Mouse (Mus musculus) megakaryocyte, adult 5-6 weeks (primary cell): ENCODE measurements around the gene Lkaaear1. TPM values are rescaled to one million over a fixed set of nuclear protein-coding genes. Genes with fewer than 3 reads are reported as not detected.

Experiments
- ATAC-seq: 2 replicates; pipeline ENCODE4 v1.8.0; 2016; ENCODE audit warnings: mild to moderate bottlenecking, inconsistent platforms; ENCODE audit not compliant: poor library complexity, severe bottlenecking
- total RNA-seq, 2 experiments: library from RNA; stranded (forward) in 1 of 2; stranded (reverse) in 1 of 2; fragments of 153-499, 151-499 nt in 1 of 2; fragments of 221-1000, 200-1000 nt in 1 of 2; gene quantifications; 2 replicates each; pipeline versions ENCODE4 v1.2.3 to v1.2.4; 2015 to 2017

Gene Lkaaear1
- total RNA-seq, 2 experiments from 2014 or later, result not detected

- peak; percentile 22; the same call in 1 of the 2 replicates for ATAC-seq
These were observed 13.5 kb downstream of the Lkaaear1 start for GRCm38 (mm10) chr2:181684713-181685112.

DNA sequence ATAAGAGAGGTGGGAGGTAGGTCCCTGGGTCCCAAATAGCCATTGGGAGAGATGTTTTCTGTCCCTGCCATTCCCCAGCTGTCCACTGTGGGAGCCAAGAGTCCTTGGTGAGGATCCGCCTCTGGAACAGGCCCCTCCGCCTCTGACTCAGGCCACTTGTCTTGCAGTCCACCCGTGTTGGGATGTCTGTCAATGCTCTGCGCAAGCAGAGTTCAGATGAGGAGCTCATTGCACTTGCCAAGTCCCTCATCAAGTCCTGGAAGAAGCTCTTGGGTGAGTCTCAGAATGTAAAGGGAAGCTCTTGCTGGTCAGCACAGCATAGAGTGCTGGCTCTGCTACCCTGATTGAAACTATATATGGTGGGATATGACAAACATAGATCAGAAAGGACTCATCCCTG is 14.9 kb downstream of the Lkaaear1 start:
- ATAC-seq, result no peak

DNA sequence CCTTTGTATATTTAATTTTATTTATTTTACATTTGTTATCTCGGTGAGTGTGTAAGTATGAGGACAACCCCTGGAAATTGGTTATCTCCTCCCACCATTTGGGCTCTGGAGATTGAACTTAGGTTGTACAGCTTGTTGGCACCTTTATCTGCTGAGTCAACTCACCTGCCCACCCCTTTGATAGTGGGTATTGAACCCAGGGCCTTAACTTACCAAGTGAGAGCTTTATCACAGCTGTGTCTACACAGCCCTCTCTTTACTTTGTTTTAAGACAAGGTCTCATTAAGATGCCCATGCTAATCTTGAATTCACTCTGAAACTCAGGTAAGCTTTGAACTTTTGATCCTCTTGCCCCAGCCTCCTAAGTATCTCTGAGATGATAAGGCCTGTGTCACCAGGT is 16.3 kb downstream of the Lkaaear1 start:
- no peak for ATAC-seq

- peak; percentile 6; the same call in 1 of the 2 replicates for ATAC-seq
These were observed 17.5 kb downstream of the Lkaaear1 start for GRCm38 (mm10) chr2:181680716-181681117.

- ATAC-seq, result peak; percentile 64
These were observed 18.1 kb downstream of the Lkaaear1 start, which contains the start of gene Tcea2 for GRCm38 (mm10) chr2:181679951-181680715. TSS of gene Tcea2 (plus strand) at chr2:181680310.

DNA sequence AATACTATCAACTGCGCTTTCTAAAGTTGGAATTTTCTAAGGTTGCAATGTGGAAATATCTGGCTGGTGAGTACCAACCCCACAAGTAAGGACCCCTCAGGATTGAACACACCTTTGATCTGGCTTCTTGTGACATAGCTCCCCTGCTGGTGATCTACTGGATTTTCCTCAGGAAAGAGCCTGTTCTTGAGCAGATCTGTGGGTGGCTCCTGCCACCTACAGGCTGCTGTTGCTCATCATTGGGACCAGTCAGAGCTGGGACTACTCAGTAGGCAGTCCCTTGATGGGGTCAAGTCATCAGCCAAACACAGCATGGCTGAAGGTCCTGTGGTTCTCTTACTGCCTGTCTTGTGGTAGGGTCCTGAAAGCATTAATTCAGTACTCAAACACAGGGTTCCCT is 19.5 kb downstream of the Lkaaear1 start:
- ATAC-seq, result peak; percentile 67

- ATAC-seq, result no peak
These were observed 20.5 kb downstream of the Lkaaear1 start for GRCm38 (mm10) chr2:181677755-181678098.

- ATAC-seq, result no peak
These were observed 21.0 kb downstream of the Lkaaear1 start for GRCm38 (mm10) chr2:181677096-181677754.

GRCm38 (mm10) chr2:181676424-181676823 is 21.8 kb downstream of the Lkaaear1 start:
- ATAC-seq, result no peak

GRCm38 (mm10) chr2:181675454-181675853 is 22.8 kb downstream of the Lkaaear1 start:
- peak; percentile 59 for ATAC-seq

GRCm38 (mm10) chr2:181674934-181675333 is 23.3 kb downstream of the Lkaaear1 start:
- no peak for ATAC-seq

DNA sequence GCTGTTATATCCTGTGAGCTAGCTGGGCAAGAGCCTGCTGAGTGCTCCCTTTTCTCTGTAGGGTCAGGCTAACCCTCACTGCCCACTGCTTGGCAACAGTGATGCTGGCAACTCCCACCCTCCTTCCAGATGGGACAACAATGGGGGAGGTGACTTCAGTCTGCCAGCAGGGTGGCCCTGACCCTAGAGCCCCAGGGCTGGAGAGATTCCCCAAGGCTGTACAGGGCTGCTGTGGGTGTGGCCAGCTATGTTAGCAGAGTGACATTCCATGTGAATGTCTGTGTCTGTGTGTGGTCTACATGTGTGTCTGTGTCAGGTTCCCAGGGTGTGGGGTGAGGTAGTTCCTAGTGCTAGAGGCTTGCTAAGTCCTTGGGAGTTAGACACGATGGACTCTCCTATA is 24.7 kb downstream of the Lkaaear1 start:
- ATAC-seq, result no peak

- ATAC-seq, result no peak
These were observed 26.3 kb downstream of the Lkaaear1 start for GRCm38 (mm10) chr2:181671984-181672383.

GRCm38 (mm10) chr2:181671326-181671725 is 26.9 kb downstream of the Lkaaear1 start, which contains the start of gene Sox18:
TSS of gene Sox18 (minus strand) at chr2:181671640.
- no peak for ATAC-seq

- ATAC-seq, result no peak
These were observed 27.3 kb downstream of the Lkaaear1 start for GRCm38 (mm10) chr2:181670913-181671311.

GRCm38 (mm10) chr2:181670285-181670912 is 27.8 kb downstream of the Lkaaear1 start:
- peak; percentile 64 for ATAC-seq

DNA sequence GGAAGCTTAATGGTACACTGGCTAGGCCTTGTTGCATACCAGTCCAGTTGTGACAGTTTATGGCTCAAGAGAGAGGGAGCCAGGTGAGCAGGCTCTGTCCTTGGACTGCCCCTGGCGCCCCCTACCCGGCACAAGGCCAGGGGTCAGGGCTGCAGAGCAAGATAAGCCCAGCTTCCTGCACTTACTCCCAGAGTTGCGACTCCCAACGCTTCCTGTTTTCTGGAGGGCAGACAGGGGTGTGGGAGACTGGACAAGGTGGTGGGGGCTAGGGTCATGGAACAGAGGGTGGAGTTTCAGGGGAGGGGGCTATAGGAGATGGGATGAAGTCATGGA is 35.0 kb downstream of the Lkaaear1 start:
- ATAC-seq, result no peak

GRCm38 (mm10) chr2:181662620-181663297 is 35.5 kb downstream of the Lkaaear1 start:
- ATAC-seq, result no peak

GRCm38 (mm10) chr2:181659609-181660055 is 38.6 kb downstream of the Lkaaear1 start:
- ATAC-seq, result peak; percentile 94

DNA sequence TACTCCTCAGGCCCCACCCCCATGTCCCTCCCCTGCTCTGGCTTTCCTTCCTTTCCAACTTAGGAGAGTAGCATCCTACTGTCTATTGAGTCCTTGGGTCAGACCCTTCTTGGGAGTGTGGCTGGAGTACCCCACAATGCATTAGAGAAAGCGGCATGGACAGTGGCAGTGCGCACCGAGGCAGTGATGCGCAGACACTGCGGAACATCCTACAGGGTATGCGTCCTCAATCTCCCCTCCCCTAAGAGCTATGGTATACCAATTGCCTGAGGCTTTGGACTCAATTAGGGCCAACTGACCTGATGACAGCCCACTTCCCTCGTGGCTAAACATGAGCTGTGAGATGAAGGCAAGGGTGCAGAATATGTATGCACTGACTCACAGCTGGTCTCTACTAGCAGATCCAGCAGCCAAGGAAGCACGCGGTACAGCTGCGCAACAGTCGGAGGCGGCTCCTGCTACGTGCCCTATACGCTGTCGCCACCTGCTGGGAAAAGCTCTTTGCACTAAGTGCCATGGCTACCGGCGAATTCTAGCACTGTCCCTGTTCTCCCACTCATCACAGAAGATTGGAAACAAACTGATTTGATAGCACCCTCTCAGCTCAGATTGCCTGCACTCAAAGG is 39.2 kb downstream of the Lkaaear1 start:
- peak; percentile 72 for ATAC-seq

- ATAC-seq, result no peak
These were observed 39.7 kb downstream of the Lkaaear1 start for GRCm38 (mm10) chr2:181658528-181658927.
